Mouse (Mus musculus): ENCODE measurements around the gene 4921504E06Rik.

Gene 4921504E06Rik

GRCm38 (mm10) chr2:19416066-19416465 lies 137.6 kb downstream of the 4921504E06Rik start:
- no peak for DNase-seq

GRCm38 (mm10) chr2:19415063-19415521 lies 138.6 kb downstream of the 4921504E06Rik start:
- DNase-seq: no peak

GRCm38 (mm10) chr2:19414222-19414965 lies 139.3 kb downstream of the 4921504E06Rik start:
- DNase-seq: peak; percentile 61 to 70
